Mouse (Mus musculus): Measurements from ENCODE around the gene Itih2.
A peak's percentile ranks its signal among the peaks of the same experiment; 100 is the strongest.

Gene Itih2

DNA sequence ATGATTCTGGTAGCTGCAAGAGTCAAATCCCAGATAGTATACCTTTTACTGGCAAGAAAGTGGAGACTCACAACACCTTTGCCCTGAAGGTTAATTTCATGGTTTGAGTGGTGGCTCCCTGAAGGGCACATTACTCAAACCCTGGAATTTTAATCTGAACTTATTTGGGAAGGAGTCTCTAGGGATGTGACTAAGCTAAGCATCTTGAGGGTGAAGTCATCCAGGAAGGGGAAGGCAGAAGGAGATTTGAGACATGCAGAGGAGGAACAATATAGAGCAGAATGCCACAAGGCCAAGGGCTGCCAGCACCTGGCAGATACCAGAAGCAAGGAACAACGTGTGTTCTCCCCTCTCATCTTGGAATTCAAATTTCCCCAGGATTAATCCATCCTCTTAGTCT is 12.4 kb downstream of the Itih2 start:
- DNase-seq (ENCODE audit: low spot score) = no peak

GRCm38 (mm10) chr2:10108535-10109189 is 22.5 kb downstream of the Itih2 start:
- no peak for DNase-seq (ENCODE audit: low spot score)

DNA sequence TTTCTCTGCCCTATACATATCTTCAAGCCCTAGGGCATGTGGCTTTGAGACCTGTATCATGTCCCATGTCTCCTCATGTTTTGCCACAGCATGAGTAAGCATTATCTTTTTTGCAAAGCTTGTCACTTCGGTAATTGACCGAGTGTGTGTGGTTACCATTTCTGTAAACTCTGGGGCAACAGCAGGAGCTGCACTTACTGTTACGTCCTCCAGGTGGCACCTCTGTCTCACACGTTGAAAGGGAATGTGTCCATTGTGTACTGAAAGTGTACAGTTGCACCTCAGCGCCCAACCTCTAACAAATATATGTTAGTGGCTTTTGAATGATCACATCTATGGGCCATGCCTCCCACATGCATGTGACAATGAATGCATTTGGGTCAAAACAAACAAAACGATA is 30.0 kb downstream of the Itih2 start:
- DNase-seq (ENCODE audit: low spot score) = peak; percentile 38

DNA sequence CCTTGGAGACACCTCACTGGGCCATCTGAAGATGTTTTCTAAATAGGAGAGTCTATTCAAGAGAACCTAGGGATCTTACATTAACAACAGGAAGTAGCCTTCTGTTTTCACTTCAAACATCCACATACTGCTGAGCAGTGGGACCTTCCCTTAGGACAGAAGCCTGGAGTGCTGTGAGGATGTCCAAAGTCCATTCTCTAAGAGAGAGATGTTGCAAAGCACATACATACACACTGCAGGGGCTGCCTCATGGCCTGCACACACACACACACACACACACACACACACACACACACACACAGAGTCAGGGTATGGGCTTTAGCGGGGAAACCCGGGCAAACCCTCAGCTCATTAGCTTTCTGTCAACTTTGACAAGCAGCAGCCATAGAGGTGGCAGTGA is 30.7 kb downstream of the Itih2 start:
- DNase-seq (ENCODE audit: low spot score) = no peak

DNA sequence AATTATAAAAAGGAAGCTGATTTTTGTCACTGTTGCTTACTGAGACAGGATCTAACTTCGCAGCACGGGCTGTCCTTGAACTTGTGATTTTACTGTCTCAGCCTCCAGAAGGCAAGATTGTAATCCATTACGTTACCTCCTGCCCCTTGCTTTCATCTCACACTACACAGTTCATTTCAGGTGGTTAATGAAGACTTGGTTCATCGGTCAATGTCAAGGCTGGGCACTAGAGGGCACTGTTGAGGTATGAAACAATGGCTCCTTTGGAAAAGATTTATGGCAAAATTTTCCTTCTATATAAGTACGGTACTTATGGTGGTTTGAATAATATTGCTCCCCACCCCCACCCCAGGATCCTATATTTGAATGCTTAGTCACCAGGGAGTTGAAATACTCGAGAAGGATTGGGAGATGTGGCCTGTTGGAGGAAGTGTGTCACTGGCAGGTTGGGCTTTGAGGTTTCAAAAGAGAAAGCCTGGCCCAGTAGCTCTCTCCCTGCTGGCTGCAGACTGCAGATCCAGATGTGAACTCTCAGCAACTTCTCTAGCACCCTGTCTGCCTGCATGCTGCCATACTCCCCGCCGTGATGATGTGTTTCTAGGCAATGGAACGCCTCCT is 32.5 kb downstream of the Itih2 start:
- peak; percentile 24 for DNase-seq (ENCODE audit: low spot score)

DNA sequence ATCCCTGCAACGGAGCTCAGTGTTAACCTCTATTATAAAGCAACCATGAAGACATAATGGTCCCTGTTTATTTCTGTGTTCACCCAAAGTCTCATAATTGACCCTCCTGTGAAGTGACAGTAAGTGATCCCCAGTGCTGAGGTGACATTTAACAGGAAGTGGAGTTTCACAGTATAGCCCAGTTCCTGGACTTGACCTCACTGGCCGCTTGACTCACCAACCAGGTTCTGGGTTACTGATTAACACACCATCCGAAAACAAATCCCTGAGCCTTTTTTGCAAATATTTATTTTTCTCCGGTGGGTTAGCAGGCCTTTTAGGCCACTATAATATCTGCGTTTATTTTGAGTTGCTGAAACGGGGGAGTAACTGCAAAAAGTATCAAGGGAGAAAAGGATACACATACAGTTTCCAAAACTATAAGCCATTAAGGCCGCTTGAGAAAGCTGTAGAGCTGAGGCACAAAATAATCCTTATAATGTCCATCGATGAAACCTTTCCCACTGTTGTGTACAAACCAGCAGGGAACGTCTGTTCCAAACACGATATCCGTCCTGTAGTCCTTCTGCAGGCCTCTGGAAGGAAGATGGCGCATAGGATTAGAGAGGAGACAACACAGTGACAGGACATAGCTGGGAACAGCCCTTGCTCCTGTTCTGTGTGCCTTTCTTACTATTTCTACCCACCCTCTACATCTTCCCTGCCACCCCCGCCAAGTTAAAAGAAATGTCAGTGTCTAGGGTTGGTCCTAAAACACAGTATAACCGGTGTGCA is 36.7 kb downstream of the Itih2 start:
- no peak for DNase-seq (ENCODE audit: low spot score)

- DNase-seq (ENCODE audit: low spot score) = no peak
Observed at GRCm38 (mm10) chr2:10087256-10087850, 43.8 kb downstream of the Itih2 start.

DNA sequence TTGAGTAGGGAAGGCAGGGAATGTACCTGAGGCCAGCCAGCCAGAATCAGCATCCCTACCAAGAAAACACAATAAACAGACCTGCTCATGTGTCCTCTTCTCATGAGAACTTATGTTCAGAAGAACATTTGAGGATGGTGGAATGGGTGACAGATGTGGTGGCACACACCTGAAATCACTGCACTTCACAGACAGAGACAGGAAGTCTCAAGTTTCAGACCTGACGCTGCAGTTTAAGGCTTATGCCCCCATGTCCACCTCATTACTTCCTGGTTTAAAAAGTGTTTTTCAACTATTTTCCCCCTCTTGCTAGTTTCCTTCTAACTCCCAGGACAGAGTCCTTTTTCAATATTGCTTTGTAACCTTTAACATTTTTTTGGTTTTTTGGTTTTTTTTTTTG is 48.5 kb downstream of the Itih2 start:
- no peak for DNase-seq (ENCODE audit: low spot score)

DNA sequence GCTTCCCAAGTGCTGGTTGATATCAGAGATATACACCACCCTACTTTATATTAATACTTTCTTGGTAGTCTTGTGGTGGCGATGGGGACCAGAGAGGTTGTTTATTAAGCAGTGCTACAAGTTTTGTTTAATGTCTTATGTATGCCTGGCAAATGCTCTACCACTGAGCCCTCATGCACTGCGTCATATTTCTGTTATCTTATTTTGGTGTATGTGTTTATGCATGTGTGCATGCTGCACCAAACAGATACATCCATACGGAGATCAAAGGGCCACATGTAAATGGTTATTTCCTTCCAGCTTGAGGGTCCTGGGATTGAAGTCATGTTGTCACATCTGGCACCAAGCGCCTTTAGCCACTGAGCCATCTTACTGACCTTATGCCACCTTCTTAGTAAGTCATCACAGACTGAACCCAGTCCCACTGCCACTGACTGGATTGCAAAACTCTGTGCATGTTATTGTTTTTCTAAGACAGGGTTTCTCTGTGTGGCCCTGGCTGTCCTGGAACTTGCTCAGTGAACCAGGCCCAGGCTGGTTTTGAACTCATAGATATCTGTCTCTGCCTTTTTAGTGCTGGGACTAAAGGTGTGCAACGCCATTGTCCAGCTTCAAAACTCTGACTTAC is 49.6 kb downstream of the Itih2 start:
- DNase-seq (ENCODE audit: low spot score) = no peak

GRCm38 (mm10) chr2:10080310-10081010 is 50.7 kb downstream of the Itih2 start, which contains the start of the genes Atp5c1 and Kin:
Gene Atp5c1, minus strand, starts transcription at chr2:10080510.
Gene Kin, plus strand, starts transcription at chr2:10080593.
- DNase-seq (ENCODE audit: low spot score) = peak; percentile 98

DNA sequence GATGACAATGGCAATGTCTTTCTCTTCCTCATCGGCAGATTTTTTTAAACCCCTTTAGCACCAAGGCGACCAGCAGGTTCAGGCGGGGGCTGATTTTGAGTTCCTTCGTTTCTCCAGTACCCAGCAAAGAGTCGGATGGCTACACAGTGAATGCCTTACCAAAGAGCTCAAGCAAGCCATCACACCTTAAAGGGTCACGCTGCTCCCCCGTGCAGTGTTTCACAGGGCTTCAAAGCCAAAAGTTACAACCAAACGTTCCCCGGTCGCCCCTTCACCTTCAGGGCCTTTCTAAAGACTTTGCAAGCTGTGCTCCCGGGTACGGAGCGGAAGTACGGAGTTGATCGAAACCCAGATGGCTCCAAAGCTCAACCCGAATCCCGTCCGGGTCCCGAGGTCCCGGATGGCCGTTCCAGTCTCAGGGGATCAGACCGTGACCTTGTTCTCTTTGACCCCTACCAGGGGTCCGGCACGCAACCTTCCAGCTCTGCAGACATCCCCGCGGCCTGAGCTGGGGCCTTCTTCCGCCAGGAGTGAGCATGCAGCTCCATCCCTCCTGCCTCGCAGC is 51.4 kb downstream of the Itih2 start:
- DNase-seq (ENCODE audit: low spot score) = no peak

DNA sequence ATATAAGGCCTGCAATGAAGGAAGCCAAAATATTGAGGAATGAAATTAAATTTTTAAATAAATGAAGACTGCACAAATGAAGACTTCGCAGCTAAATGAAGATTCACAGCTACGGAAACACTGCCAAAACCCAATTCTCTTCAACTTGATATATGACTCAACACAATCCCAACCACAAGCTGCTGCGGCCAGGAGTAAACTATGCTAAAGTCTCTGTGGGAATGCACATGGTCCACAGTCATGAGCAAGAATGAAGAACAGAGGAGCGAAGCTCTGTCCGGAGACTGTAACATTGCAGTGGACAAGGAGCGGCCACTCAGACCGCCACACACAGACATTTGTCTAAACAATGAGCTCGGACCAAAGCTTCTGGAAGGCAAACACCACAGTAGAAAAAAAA is 54.5 kb downstream of the Itih2 start:
- no peak for DNase-seq (ENCODE audit: low spot score)

DNA sequence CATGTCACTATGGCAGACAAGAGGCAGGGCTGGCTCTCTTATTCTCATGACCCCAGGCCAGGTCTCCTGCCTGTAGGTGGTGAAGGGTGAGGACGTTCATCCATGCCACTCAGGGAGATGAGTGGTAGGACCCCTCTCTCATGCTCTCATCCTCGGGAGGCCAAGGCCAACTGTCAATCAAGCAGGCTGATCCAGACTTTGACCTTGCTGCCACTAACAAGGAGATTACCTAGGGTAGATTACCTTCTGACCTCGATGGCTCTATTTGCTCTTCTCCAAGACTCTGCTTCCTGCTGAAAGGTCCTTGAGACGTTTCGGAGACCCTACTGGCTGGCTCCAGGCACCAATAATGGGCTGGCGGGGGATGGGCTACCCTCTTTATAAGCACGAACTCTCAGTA is 56.7 kb downstream of the Itih2 start:
- DNase-seq (ENCODE audit: low spot score) = no peak

GRCm38 (mm10) chr2:10071751-10072150 is 59.4 kb downstream of the Itih2 start:
- DNase-seq (ENCODE audit: low spot score) = no peak

GRCm38 (mm10) chr2:10058836-10059235 is 72.4 kb downstream of the Itih2 start:
- DNase-seq (ENCODE audit: low spot score) = no peak

DNA sequence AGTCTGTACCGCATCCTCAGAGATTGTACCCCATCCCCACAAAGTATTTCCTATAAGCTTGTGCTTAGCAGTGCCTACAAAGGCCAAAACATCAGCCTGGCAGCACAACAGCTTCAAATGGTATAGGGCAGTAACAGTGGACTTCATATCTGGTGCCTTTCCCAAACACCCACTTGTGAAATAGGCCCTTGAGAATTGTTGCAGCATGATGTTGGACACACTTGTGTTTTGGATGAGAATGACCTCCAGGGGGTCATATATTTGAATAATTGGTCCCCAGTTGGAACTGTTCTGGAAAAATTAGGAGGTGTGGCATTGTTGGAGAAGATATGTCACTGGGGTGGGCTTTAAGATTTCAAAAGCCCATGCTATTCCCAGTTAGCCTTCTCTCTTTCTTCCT is 79.2 kb downstream of the Itih2 start:
- DNase-seq (ENCODE audit: low spot score) = no peak

- DNase-seq (ENCODE audit: low spot score) = no peak
Observed at GRCm38 (mm10) chr2:10050878-10051277, 80.3 kb downstream of the Itih2 start.

- DNase-seq (ENCODE audit: low spot score) = no peak
Observed at GRCm38 (mm10) chr2:10049456-10049855, 81.7 kb downstream of the Itih2 start.

- DNase-seq (ENCODE audit: low spot score) = peak; percentile 94
Observed at GRCm38 (mm10) chr2:10048461-10048860, 82.7 kb downstream of the Itih2 start, which contains the start of gene Taf3. Gene Taf3, minus strand, starts transcription at chr2:10048596.

GRCm38 (mm10) chr2:10047758-10048436 is 83.3 kb downstream of the Itih2 start:
- no peak for DNase-seq (ENCODE audit: low spot score)
